Comparison of ENCODE assay signal across 8 mouse cellular contexts in the genomic region with DNA sequence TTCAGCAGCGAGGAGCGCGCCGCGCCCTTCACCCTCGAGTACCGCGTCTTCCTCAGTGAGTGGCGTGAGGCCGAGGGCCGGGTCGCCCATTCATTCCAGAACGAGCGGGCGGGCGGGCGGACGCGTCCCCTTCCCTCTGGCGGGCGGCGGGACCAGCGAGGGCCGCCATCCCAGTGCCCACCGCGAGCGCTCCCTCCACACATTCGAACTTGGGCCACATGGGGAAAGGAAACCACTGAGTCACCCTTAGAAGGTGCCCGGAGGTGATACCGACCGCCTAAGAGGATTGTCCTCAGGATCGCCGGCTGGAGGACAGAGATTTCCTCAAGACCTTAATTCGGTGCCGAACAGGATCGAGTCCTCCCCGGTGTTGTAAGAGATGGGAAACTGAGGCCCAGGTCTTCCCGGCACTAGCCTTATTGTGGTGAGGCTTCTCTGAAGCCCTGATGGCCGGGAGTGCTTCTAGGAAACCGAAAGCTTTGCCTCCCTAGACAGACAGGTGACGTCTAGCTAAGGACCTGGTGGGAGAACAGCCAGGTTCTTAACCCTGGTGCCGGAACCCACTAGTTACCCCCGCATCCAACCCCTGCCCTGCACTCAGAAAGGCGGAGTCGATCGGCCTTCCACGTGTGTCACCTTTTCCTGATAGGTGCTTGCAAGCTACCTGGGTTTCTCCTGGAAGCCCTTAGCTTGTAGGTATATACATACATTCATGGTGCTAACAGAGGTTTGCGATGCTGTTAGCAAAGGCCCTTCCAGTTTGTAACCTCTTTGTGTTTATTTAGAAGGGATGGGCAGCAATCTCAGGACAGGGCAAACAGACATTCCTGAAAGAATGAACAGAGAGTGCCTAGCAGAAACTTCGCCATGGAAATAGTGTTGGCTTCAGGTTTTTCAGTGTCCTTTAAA. TPM values are rescaled to one million over a fixed set of nuclear protein-coding genes. Genes with fewer than 3 reads are reported as not detected.
DNase-seq lines count a peak whose midpoint lies in the region; ATAC-seq lines count a peak whose summit lies in the region.

No protein-coding gene starts in this region.

- peak overlapping the region; percentile 89 for H3K4me3 ChIP-seq in hindbrain, embryonic 16.5 days (ENCODE audit: low read length)
- H3K4me3 ChIP-seq in liver, embryonic 16.5 days (ENCODE audit: low read depth, low read length), result peak overlapping the region; percentile 90
- H3K4me3 ChIP-seq in stomach, embryonic 14.5 days (ENCODE audit: low read depth, low read length), result peak overlapping the region; percentile 55

- H3K27me3 ChIP-seq in hindbrain, embryonic 16.5 days (replicated peaks; ENCODE audit: control insufficient read depth, insufficient read depth, low read length), result no peaks in the 10 kb centered on the region
- no peaks in the 10 kb centered on the region for H3K27me3 ChIP-seq in liver, embryonic 16.5 days (ENCODE audit: control insufficient read depth, insufficient read depth, low read depth, low read length)
- H3K27me3 ChIP-seq in stomach, embryonic 14.5 days (ENCODE audit: control insufficient read depth, insufficient read depth, low read length), result no peaks in the 10 kb centered on the region

- no peak for DNase-seq in cerebellum, adult 8-10 months
- DNase-seq in CD4-positive helper T cell, adult 2 months (ENCODE audit: low read depth, low spot score), result peak; percentile 56
- DNase-seq in frontal cortex, postnatal 25 days (ENCODE audit: low spot score in 2 of 2), result no peak

- peak; percentile 39; the same call in 1 of the 2 replicates for ATAC-seq in cerebellum, adult (ENCODE audit: insufficient number of reproducible peaks, low FRiP score, low TSS enrichment)
- ATAC-seq in common myeloid progenitor, adult 5-6 weeks (replicated peaks; ENCODE audit: low read depth, poor library complexity, severe bottlenecking), result peak; percentile 6
- ATAC-seq in hindbrain, embryonic 16.5 days, result peak; percentile 79
- peak; percentile 68 for ATAC-seq in liver, embryonic 16.5 days (ENCODE audit: low read depth)
- ATAC-seq in stomach, embryonic 14.5 days (ENCODE audit: insufficient number of reproducible peaks, insufficient read depth, low FRiP score, low read depth), result peak; percentile 44; the same call in 1 of the 2 replicates

- H3K9me3 ChIP-seq in hindbrain, embryonic 16.5 days (ENCODE audit: control insufficient read depth, low read length), result no peaks in the 10 kb centered on the region
- H3K9me3 ChIP-seq in liver, embryonic 16.5 days (replicated peaks; ENCODE audit: control insufficient read depth, low read length), result no peaks in the 10 kb centered on the region
- no peaks in the 10 kb centered on the region for H3K9me3 ChIP-seq in stomach, embryonic 14.5 days (ENCODE audit: control insufficient read depth, low read depth, low read length)

- peaks cover 9% of the 10 kb centered on the region for H3K4me1 ChIP-seq in hindbrain, embryonic 16.5 days (ENCODE audit: control insufficient read depth, insufficient read depth, low read depth, low read length)
- peaks cover 19% of the 10 kb centered on the region for H3K4me1 ChIP-seq in liver, embryonic 16.5 days (ENCODE audit: control insufficient read depth, low read depth, low read length)
- H3K4me1 ChIP-seq in stomach, embryonic 14.5 days (ENCODE audit: control insufficient read depth, insufficient read depth, low read length), result 0 out of 2 replicates have a peak, but pooled peaks cover 11% of the 10 kb centered on the region

- 1% methylated on average over 40 of the region's 49 CpGs for WGBS in hindbrain, embryonic 16.5 days
- 1% methylated on average over 49 of the region's 49 CpGs for WGBS in liver, embryonic 16.5 days (ENCODE audit: insufficient replicate concordance)
- WGBS in stomach, embryonic 14.5 days, result 1% methylated on average over 49 of the region's 49 CpGs

- peak overlapping the region; percentile 83 for H3K4me2 ChIP-seq in hindbrain, embryonic 16.5 days (ENCODE audit: low read length)
- H3K4me2 ChIP-seq in liver, embryonic 16.5 days (ENCODE audit: low read depth, low read length), result peak overlapping the region; percentile 97
- peak overlapping the region; percentile 88 for H3K4me2 ChIP-seq in stomach, embryonic 14.5 days (replicated peaks; ENCODE audit: low read depth, low read length)

- 0 out of 2 replicates have a peak, but pooled peaks cover 2% of the 10 kb centered on the region for H3K36me3 ChIP-seq in hindbrain, embryonic 16.5 days (ENCODE audit: control insufficient read depth, insufficient read depth, low read length)
- H3K36me3 ChIP-seq in liver, embryonic 16.5 days (ENCODE audit: control insufficient read depth, insufficient read depth), result no peaks in the 10 kb centered on the region
- H3K36me3 ChIP-seq in stomach, embryonic 14.5 days (ENCODE audit: control insufficient read depth, insufficient read depth, low read length), result no peaks in the 10 kb centered on the region; the same call in 1 of the 2 replicates

- peak overlapping the region; percentile 90 for H3K27ac ChIP-seq in hindbrain, embryonic 16.5 days (ENCODE audit: low read depth, low read length)
- H3K27ac ChIP-seq in liver, embryonic 16.5 days (ENCODE audit: low read length), result peak overlapping the region; percentile 80
- peak overlapping the region; percentile 12; the same call in 1 of the 2 replicates for H3K27ac ChIP-seq in stomach, embryonic 14.5 days (ENCODE audit: low read length)

- peak overlapping the region; percentile 93 for H3K9ac ChIP-seq in hindbrain, embryonic 16.5 days (ENCODE audit: low read depth, low read length)
- H3K9ac ChIP-seq in liver, embryonic 16.5 days (ENCODE audit: low read depth, low read length), result peak overlapping the region; percentile 90
- peak overlapping the region; percentile 34 for H3K9ac ChIP-seq in stomach, embryonic 14.5 days (replicated peaks; ENCODE audit: low read depth, low read length)

RNA-seq across cellular contexts. Expression of a gene that starts 0.6 kb away (rescaled TPM):
- 152 and 159 TPM in 2 replicates for total RNA-seq in common myeloid progenitor, adult 5-6 weeks (2017)
- polyA plus RNA-seq in hindbrain, embryonic 16.5 days (2015; fragmentation: Nextera tagmentation; extraction: Ambion mirVana), result 207 and 226 TPM in 2 replicates
- 84.5 and 88.1 TPM in 2 replicates for polyA plus RNA-seq in liver, embryonic 16.5 days (2015; fragmentation: Nextera tagmentation; extraction: Ambion mirVana)
- polyA plus RNA-seq in stomach, embryonic 14.5 days (2014; fragmentation: Nextera tagmentation; extraction: Ambion mirVana), result 145 and 152 TPM in 2 replicates

RNA-seq across cellular contexts. Expression of a gene that starts 31.1 kb away (rescaled TPM):
- total RNA-seq in common myeloid progenitor, adult 5-6 weeks (2017), result 106 and 111 TPM in 2 replicates
- polyA plus RNA-seq in hindbrain, embryonic 16.5 days (2015; fragmentation: Nextera tagmentation; extraction: Ambion mirVana), result 204 and 210 TPM in 2 replicates
- polyA plus RNA-seq in liver, embryonic 16.5 days (2015; fragmentation: Nextera tagmentation; extraction: Ambion mirVana), result 66.6 and 67.0 TPM in 2 replicates
- 246 and 260 TPM in 2 replicates for polyA plus RNA-seq in stomach, embryonic 14.5 days (2014; fragmentation: Nextera tagmentation; extraction: Ambion mirVana)

RNA-seq across cellular contexts. Expression of a gene that starts 46.3 kb away (rescaled TPM):
- 20.1 and 31.0 TPM in 2 replicates for total RNA-seq in common myeloid progenitor, adult 5-6 weeks (2017)
- polyA plus RNA-seq in hindbrain, embryonic 16.5 days (2015; fragmentation: Nextera tagmentation; extraction: Ambion mirVana), result 24.5 and 25.0 TPM in 2 replicates
- 10.7 and 12.8 TPM in 2 replicates for polyA plus RNA-seq in liver, embryonic 16.5 days (2015; fragmentation: Nextera tagmentation; extraction: Ambion mirVana)
- 27.3 and 27.5 TPM in 2 replicates for polyA plus RNA-seq in stomach, embryonic 14.5 days (2014; fragmentation: Nextera tagmentation; extraction: Ambion mirVana)

RNA-seq across cellular contexts. Expression of a gene that starts 53.7 kb away (rescaled TPM):
- total RNA-seq in common myeloid progenitor, adult 5-6 weeks (2017), result not detected in 2 replicates
- polyA plus RNA-seq in hindbrain, embryonic 16.5 days (2015; fragmentation: Nextera tagmentation; extraction: Ambion mirVana), result 0.97 and 1.5 TPM in 2 replicates
- polyA plus RNA-seq in liver, embryonic 16.5 days (2015; fragmentation: Nextera tagmentation; extraction: Ambion mirVana), result not detected in 2 replicates
- polyA plus RNA-seq in stomach, embryonic 14.5 days (2014; fragmentation: Nextera tagmentation; extraction: Ambion mirVana), result not detected in 2 replicates

Comparison
In these comparisons a context has a peak if more than half of its experiments do, and no peak if none do; other contexts are left out.
1. ATAC-seq: peak in every context shown above with its lines; median percentile 79 in hindbrain, embryonic 16.5 days; 68 in liver, embryonic 16.5 days; 44 in stomach, embryonic 14.5 days; 39 in cerebellum, adult; 6 in common myeloid progenitor, adult 5-6 weeks.
2. H3K27ac ChIP-seq: peak in every context shown above with its lines; median percentile 90 in hindbrain, embryonic 16.5 days; 80 in liver, embryonic 16.5 days; 12 in stomach, embryonic 14.5 days.
3. H3K9ac ChIP-seq: peak in every context shown above with its lines; median percentile 93 in hindbrain, embryonic 16.5 days; 90 in liver, embryonic 16.5 days; 34 in stomach, embryonic 14.5 days.